Mouse (Mus musculus): ENCODE data around the gene Gsk3b. TPM values are rescaled to one million over a fixed set of nuclear protein-coding genes. Genes with fewer than 3 reads are reported as not detected.
A peak's percentile ranks its signal among the peaks of the same experiment; 100 is the strongest.

Gene Gsk3b
- total and polyA plus RNA-seq, 2 experiments from 2014 or later, result 31.5 to 37.4 TPM

- ATAC-seq (ENCODE audit: insufficient read depth, low read depth) (no peak), DNase-seq (ENCODE audit: low spot score) (no peak)
- WGBS, result 4% methylated on average over 5 of the region's 5 CpGs
- Histone ChIP-seq H3K9ac (replicated peaks; ENCODE audit: low read depth, low read length) (peak overlapping the region; percentile 86), H3K4me1 (ENCODE audit: control insufficient read depth, insufficient read depth) (peaks cover 42% of the 10 kb centered on the region), H3K4me3 (ENCODE audit: low read depth, low read length) (peak overlapping the region; percentile 78), H3K4me2 (ENCODE audit: low read depth, low read length) (peak overlapping the region; percentile 84), H3K9me3 (replicated peaks; ENCODE audit: control insufficient read depth, low read length) (no peaks in the 10 kb centered on the region), H3K36me3 (replicated peaks; ENCODE audit: control insufficient read depth, insufficient read depth, low read length) (no peaks in the 10 kb centered on the region; the same call in 1 of the 2 replicates), H3K27me3 (ENCODE audit: control insufficient read depth, insufficient read depth, low read length) (no peaks in the 10 kb centered on the region), H3K27ac (ENCODE audit: low read depth) (peak overlapping the region; percentile 36; the same call in 1 of the 2 replicates)
- TF ChIP-seq EP300 (IDR thresholded peaks at IDR 0.05; ENCODE audit: low read depth) (no peak), CTCF (IDR thresholded peaks at IDR 0.05; ENCODE audit: low read depth) (no peak)
Measured at GRCm38 (mm10) chr16:38091706-38092105, 2.9 kb downstream of the Gsk3b start.

- ATAC-seq (ENCODE audit: insufficient read depth, low read depth) (no peak), DNase-seq (ENCODE audit: low spot score) (no peak)
- Histone ChIP-seq H3K4me2 (ENCODE audit: low read depth, low read length) (peak overlapping the region; percentile 84), H3K4me3 (ENCODE audit: low read depth, low read length) (peak overlapping the region; percentile 78), H3K36me3 (replicated peaks; ENCODE audit: control insufficient read depth, insufficient read depth, low read length) (no peaks in the 10 kb centered on the region; the same call in 1 of the 2 replicates), H3K9me3 (replicated peaks; ENCODE audit: control insufficient read depth, low read length) (no peaks in the 10 kb centered on the region), H3K27ac (ENCODE audit: low read depth) (peak overlapping the region; percentile 86), H3K9ac (replicated peaks; ENCODE audit: low read depth, low read length) (peak overlapping the region; percentile 58), H3K4me1 (ENCODE audit: control insufficient read depth, insufficient read depth) (peaks cover 33% of the 10 kb centered on the region), H3K27me3 (ENCODE audit: control insufficient read depth, insufficient read depth, low read length) (no peaks in the 10 kb centered on the region)
- no peak for TF ChIP-seq CTCF (IDR thresholded peaks at IDR 0.05; ENCODE audit: low read depth)
- TF ChIP-seq EP300 (IDR thresholded peaks at IDR 0.05; ENCODE audit: low read depth), result no peak
- WGBS, result 1% methylated on average over 4 of the region's 4 CpGs
Measured at GRCm38 (mm10) chr16:38092598-38092997, 3.8 kb downstream of the Gsk3b start.

GRCm38 (mm10) chr16:38095181-38095851 lies 6.5 kb downstream of the Gsk3b start:
- TF ChIP-seq EP300 (IDR thresholded peaks at IDR 0.05; ENCODE audit: low read depth) (no peak), CTCF (IDR thresholded peaks at IDR 0.05; ENCODE audit: low read depth) (no peak)
- Histone ChIP-seq H3K9ac (replicated peaks; ENCODE audit: low read depth, low read length) (no peak overlapping the region), H3K9me3 (replicated peaks; ENCODE audit: control insufficient read depth, low read length) (0 out of 2 replicates have a peak, but pooled peaks cover 2% of the 10 kb centered on the region), H3K4me1 (ENCODE audit: control insufficient read depth, insufficient read depth) (peaks cover 32% of the 10 kb centered on the region), H3K27me3 (ENCODE audit: control insufficient read depth, insufficient read depth, low read length) (no peaks in the 10 kb centered on the region), H3K27ac (ENCODE audit: low read depth) (0 out of 2 replicates have a peak overlapping the region, but pooled peaks have one; percentile 2), H3K4me2 (ENCODE audit: low read depth, low read length) (no peak overlapping the region), H3K4me3 (ENCODE audit: low read depth, low read length) (no peak overlapping the region), H3K36me3 (replicated peaks; ENCODE audit: control insufficient read depth, insufficient read depth, low read length) (peaks cover 7% of the 10 kb centered on the region)
- DNase-seq (ENCODE audit: low spot score), result no peak
- WGBS, result 54% methylated on average over 5 of the region's 5 CpGs
- no peak for ATAC-seq (ENCODE audit: insufficient read depth, low read depth)

- peaks cover 9% of the 10 kb centered on the region for H3K36me3 ChIP-seq (replicated peaks; ENCODE audit: control insufficient read depth, insufficient read depth, low read length)
- H3K4me3 ChIP-seq (ENCODE audit: low read depth, low read length), result no peak overlapping the region
- no peak for DNase-seq (ENCODE audit: low spot score)
- no peaks in the 10 kb centered on the region for H3K27me3 ChIP-seq (ENCODE audit: control insufficient read depth, insufficient read depth, low read length)
- 0 out of 2 replicates have a peak, but pooled peaks cover 2% of the 10 kb centered on the region for H3K9me3 ChIP-seq (replicated peaks; ENCODE audit: control insufficient read depth, low read length)
- WGBS, result 75% methylated on average over 9 of the region's 9 CpGs
- ATAC-seq (ENCODE audit: insufficient read depth, low read depth), result no peak
- H3K4me1 ChIP-seq (ENCODE audit: control insufficient read depth, insufficient read depth), result peaks cover 31% of the 10 kb centered on the region
- TF ChIP-seq CTCF (IDR thresholded peaks at IDR 0.05; ENCODE audit: low read depth), result no peak
- no peak for TF ChIP-seq EP300 (IDR thresholded peaks at IDR 0.05; ENCODE audit: low read depth)
- no peak overlapping the region for H3K9ac ChIP-seq (replicated peaks; ENCODE audit: low read depth, low read length)
- H3K4me2 ChIP-seq (ENCODE audit: low read depth, low read length), result no peak overlapping the region
- no peak overlapping the region for H3K27ac ChIP-seq (ENCODE audit: low read depth)
Measured at GRCm38 (mm10) chr16:38097521-38097920, 8.7 kb downstream of the Gsk3b start.

- no peak overlapping the region for H3K27ac ChIP-seq (ENCODE audit: low read depth)
- no peak overlapping the region for H3K9ac ChIP-seq (replicated peaks; ENCODE audit: low read depth, low read length)
- DNase-seq (ENCODE audit: low spot score), result no peak
- 0 out of 2 replicates have a peak, but pooled peaks cover 2% of the 10 kb centered on the region for H3K9me3 ChIP-seq (replicated peaks; ENCODE audit: control insufficient read depth, low read length)
- H3K27me3 ChIP-seq (ENCODE audit: control insufficient read depth, insufficient read depth, low read length), result no peaks in the 10 kb centered on the region
- H3K4me1 ChIP-seq (ENCODE audit: control insufficient read depth, insufficient read depth), result peaks cover 15% of the 10 kb centered on the region; the same call in 1 of the 2 replicates
- peaks cover 9% of the 10 kb centered on the region for H3K36me3 ChIP-seq (replicated peaks; ENCODE audit: control insufficient read depth, insufficient read depth, low read length)
- no peak overlapping the region for H3K4me3 ChIP-seq (ENCODE audit: low read depth, low read length)
- no peak overlapping the region for H3K4me2 ChIP-seq (ENCODE audit: low read depth, low read length)
- no peak for ATAC-seq (ENCODE audit: insufficient read depth, low read depth)
- TF ChIP-seq CTCF (IDR thresholded peaks at IDR 0.05; ENCODE audit: low read depth), result no peak
- no peak for TF ChIP-seq EP300 (IDR thresholded peaks at IDR 0.05; ENCODE audit: low read depth)
Measured at GRCm38 (mm10) chr16:38099325-38099724, 10.5 kb downstream of the Gsk3b start.

Measured in heart, postnatal 0 days (tissue).